Mouse (Mus musculus): ENCODE measurements around the gene Crtc1.

Crtc1 gene

GRCm38 (mm10) chr8:70351035-70351999, 88.1 kb downstream of the Crtc1 start:
- DNase-seq (ENCODE audit: low spot score): no peak

DNA sequence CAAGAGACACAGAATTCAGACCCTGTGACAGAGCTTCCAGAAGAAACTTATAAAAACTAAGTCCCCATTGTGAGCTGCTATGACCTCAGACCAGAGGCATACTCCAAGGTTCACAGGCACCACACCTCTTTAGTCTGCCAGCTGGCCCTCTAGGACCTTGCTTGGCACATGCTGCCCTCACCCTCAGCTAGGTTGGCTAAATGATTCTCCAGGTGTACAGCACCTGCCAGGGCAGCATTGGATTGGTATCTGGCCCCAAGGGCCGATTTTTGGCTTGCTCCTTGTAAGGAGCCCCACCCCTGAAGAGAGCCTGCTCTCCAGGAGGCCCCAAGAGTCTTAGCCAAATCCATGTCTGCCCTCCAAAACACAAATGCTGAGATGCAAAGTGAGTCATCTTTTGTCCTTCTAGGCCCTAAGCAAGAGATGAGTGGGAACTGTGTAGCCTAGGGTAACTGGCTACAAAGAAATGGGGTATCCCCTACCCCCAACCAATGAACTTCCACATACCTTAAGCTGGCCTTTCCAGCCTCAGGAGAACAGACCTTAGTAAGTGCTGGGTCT, 91.4 kb downstream of the Crtc1 start:
- DNase-seq (ENCODE audit: low spot score): no peak

DNA sequence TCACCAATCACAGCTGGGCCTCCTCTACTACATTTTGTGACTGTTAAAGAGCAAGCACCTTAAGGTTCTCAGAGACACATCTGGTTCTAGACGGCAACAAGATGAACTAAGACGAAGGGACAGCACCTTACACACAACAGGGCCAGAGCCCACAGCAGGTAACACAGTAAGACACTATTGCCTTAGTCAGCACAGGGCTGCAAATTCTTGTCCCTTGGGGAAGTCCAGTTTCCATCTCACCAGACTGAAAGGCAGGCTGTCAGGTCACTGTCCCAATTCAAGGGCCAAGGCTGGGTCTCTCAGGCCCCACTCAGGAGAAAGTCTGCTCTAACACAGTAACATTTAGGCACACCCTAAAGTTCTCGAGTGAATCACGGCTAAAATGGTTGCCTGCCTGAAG, 91.9 kb downstream of the Crtc1 start:
- DNase-seq (ENCODE audit: low spot score): no peak

DNA sequence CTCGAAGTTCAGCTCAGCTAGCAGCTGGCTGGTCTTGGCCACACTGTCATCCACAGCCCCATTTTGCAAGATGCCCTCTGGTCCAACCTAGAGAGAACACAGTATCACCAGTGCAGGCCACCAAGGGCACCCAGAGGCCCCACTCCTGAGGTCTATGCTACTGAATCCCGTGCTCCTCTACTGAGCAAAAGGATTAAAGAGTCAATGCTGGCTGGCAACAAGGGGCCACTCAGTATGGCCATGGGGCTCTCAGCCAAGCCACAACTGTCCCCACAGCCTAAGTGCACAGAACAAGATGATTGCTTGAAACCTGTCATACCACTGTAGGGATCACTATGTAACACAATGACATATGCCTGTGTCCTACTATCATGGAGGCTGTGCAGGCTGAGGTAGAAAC, 95.1 kb downstream of the Crtc1 start:
- no peak for DNase-seq (ENCODE audit: low spot score)

- DNase-seq (ENCODE audit: low spot score): no peak
Measured at GRCm38 (mm10) chr8:70343696-70344095, 95.7 kb downstream of the Crtc1 start.

DNA sequence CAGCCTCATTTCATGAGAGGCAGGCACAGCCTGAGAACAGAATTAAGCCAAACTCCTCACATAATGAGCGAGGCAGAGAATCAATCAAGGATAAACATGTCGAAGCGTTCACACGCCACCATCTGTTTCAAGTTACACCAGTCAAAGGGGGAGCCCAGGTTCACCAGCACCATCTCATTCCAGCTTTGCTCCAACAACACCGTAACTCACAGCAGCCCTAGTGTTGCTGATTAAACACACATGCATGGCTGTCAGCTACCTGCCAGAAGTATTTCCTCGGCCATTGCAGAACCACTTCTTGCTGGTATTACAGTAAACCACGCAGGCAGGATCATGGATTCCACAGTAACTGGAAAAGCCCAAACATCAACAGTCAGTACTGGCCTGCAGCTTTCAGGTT, 96.3 kb downstream of the Crtc1 start:
- DNase-seq (ENCODE audit: low spot score): no peak

- DNase-seq (ENCODE audit: low spot score): no peak
Measured at GRCm38 (mm10) chr8:70342007-70342406, 97.4 kb downstream of the Crtc1 start.

DNA sequence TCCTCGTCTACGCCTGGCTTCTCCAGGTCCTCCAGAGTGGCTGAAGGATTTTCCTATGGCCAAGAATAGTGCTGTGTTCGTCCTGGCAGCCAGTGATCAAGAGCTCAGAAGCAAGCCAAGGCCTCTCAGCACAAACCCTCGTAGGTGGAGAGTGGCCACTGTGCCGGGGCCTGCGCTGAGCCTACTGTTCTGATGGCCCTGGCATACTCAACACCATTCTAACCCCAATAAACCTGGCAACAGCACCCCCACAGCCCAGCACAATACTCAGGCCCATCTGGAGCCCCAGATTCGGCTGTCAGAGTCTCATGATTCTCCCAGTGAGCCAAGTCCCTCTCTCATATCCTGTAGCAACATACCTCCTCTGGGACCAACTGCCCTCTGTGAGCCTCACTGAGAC, 98.7 kb downstream of the Crtc1 start:
- DNase-seq (ENCODE audit: low spot score): no peak

GRCm38 (mm10) chr8:70338931-70339330, 100.4 kb downstream of the Crtc1 start:
- DNase-seq (ENCODE audit: low spot score): no peak

DNA sequence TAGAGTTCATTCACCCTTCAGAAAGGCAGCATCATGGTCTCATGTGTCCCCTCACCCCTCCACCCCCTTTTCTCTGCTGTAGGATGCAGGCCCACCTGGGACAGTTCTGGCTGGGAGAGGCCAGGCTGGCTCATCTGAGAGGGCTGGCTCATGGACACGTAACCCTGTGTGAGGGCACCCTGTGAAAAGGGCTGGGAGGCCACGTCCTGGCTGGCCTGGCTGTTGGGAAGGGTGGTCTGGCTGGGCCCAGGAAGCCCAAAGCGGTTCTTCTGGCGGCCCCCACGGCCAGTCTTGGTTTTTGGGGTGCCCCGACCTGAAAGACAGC, 106.5 kb downstream of the Crtc1 start:
- no peak for DNase-seq (ENCODE audit: low spot score)

Data from T-cell, adult 2 months (primary cell).